Mouse (Mus musculus) E14TG2a.4 (cell line): Measurements from ENCODE around the gene Armc9.

Experiments
- CTCF ChIP-seq: conservative IDR thresholded peaks from 2 replicates; pipeline ENCODE4 v1.5.1; 2014; ENCODE audit warnings: low read length
- POU5F1 ChIP-seq: IDR thresholded peaks from 2 replicates; pipeline ENCODE4 v1.6.1; 2014; ENCODE audit warnings: low read length, borderline replicate concordance

DNA sequence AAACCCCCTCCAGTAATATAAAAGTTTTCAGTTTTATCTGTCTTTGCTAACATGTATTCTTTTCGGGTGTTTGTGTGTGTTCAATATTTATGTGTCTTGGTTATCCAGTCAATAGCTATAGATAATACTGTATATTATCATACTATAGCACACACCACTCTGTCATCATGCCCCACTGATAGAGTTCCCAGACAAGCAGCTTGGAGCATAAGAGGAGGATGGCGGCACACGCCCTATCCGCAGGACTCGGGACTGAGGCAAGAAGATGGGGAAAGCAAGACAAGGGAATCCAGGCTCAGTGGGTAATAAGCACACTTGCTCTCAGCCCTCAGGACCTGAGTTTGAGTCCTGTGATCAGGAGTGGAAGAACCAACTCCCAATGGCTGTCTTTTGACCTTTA lies 5.9 kb downstream of the Armc9 start:
- no peak for TF ChIP-seq CTCF
- no peak for TF ChIP-seq POU5F1
